Mouse (Mus musculus): Measurements from ENCODE around the gene Olfr591.
"Not testable (repeated sequence)": the region's sequence is repeated elsewhere in the genome, so short reads cannot be mapped to it uniquely, and the experiment has no call there.

Gene Olfr591
- long read RNA-seq, experiment 1 = 0 reads
- long read RNA-seq, experiment 2 = 0 reads

GRCm38 (mm10) chr7:103178240-103178639, at the start of gene Olfr591:
TSS of gene Olfr591 (minus strand) at chr7:103178340.
- intact Hi-C loops (cut with DNase I) = no loop called here

- intact Hi-C loops (cut with DNase I) = no loop called here
Measured at GRCm38 (mm10) chr7:103216696-103217095, 38.6 kb upstream of the Olfr591 start, which contains the start of gene Olfr594. TSS of gene Olfr594 (plus strand) at chr7:103216996.

GRCm38 (mm10) chr7:103212050-103212449, 33.9 kb upstream of the Olfr591 start:
- intact Hi-C loops (cut with DNase I) = not testable (repeated sequence)

DNA sequence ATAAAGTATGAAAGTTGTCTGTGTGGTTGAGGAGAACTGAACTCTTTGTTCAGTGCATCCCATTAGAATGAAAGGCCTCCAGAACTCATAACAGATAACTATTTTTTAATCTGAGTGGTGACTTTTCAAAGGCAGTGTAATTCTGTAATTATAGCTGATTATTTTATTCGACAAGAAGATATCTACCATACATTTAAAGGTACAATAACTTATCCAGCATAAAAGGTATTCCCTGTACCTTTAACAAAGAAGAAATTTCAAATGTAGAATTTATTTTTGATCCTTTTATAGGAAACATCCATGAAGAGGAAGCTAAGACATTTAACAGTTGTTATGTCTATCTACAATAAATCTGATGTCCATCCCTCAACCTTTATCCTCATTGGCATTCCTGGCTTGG, 33.4 kb upstream of the Olfr591 start, which contains the start of gene Olfr593:
Gene Olfr593, plus strand, starts transcription at position 301 of the 400 bp plus-strand sequence.
- intact Hi-C loops (cut with DNase I) = no loop called here

DNA sequence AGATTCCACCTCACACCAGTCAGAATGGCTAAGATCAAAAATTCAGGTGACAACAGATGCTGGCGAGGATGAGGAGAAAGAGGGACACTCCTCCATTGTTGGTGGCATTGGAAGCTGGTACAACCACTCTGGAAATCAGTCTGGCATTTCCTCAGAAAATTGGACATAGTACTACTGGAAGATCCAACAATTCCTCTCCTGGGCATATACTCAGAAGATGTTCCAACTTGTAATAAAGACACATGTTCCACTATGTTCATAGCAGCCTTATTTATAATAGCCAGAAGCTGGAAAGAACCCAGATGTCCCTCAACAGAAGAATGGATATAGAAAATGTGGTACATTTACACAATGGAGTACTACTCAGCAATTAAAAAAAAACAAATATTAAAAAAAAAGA, 6.4 kb upstream of the Olfr591 start, which contains the start of gene Olfr592:
Gene Olfr592, plus strand, starts transcription at position 301 of the 400 bp plus-strand sequence.
- intact Hi-C loops (cut with DNase I) = not testable (repeated sequence)

GRCm38 (mm10) chr7:103169697-103170096, 8.4 kb downstream of the Olfr591 start:
- intact Hi-C loops (cut with DNase I) = no loop called here

- intact Hi-C loops (cut with DNase I) = no loop called here
Measured at GRCm38 (mm10) chr7:103156256-103156655, 21.9 kb downstream of the Olfr591 start, which contains the start of gene Olfr589. TSS of gene Olfr589 (minus strand) at chr7:103156356.

GRCm38 (mm10) chr7:103140579-103140978, 37.6 kb downstream of the Olfr591 start, which contains the start of gene Olfr588-ps1:
TSS of gene Olfr588-ps1 (plus strand) at chr7:103140879.
- intact Hi-C loops (cut with DNase I) = no loop called here

DNA sequence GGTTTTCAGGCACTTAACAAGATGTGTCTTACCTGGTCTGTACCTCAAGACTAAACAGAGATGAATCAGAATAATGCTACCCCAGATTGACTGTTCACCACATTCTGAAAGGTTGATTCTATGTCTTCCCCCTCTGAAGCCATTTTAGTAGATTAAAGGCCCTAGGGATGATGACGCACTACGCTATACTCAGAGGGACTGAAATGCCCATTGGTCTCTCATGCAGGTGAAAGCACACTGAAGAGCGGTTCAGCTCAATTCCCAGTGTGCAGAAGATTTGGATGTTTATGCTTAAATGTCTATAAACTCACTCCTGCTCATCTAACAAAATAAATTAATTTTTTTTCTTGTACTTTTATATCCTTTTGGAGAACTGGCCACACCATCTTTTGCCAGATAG, 52.6 kb downstream of the Olfr591 start, which contains the start of gene Olfr586:
Gene Olfr586, minus strand, starts transcription at position 101 of the 400 bp plus-strand sequence.
- intact Hi-C loops (cut with DNase I) = no loop called here

DNA sequence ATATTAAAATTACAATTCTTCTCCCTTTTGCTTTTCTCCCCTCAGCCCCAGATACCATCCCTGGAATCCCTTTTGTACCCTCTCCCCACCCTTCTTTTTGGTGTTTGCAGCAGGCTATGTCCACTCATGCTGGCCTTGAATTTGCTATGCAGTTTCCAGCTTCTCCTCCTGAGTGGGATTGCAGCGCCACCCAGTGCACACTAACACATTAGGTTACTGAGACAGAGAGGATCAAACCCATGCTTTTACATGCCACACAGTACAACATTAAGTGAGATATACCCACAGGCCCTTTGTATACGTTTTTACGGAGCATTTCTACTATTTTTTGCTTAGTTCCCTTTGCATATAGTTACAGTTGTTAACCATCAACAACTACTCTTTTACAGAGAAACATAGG, 58.7 kb downstream of the Olfr591 start:
- intact Hi-C loops (cut with DNase I) = no loop called here

Data from adrenal gland (tissue).